Mouse (Mus musculus): ENCODE measurements around the gene Grin2b.

Gene Grin2b

GRCm38 (mm10) chr6:135817391-135817790 is 355.9 kb downstream of the Grin2b start:
- no peak for DNase-seq (ENCODE audit: low read depth in 2 of 2, low spot score in 2 of 2)

GRCm38 (mm10) chr6:135813755-135814154 is 359.6 kb downstream of the Grin2b start:
- no peak for DNase-seq (ENCODE audit: low read depth in 2 of 2, low spot score in 2 of 2)

- DNase-seq (ENCODE audit: low read depth in 2 of 2, low spot score in 2 of 2) = no peak
Observed at GRCm38 (mm10) chr6:135805436-135805835, 367.9 kb downstream of the Grin2b start.

GRCm38 (mm10) chr6:135799949-135800348 is 373.4 kb downstream of the Grin2b start:
- DNase-seq (ENCODE audit: low read depth in 2 of 2, low spot score in 2 of 2) = no peak

GRCm38 (mm10) chr6:135798202-135798992 is 374.9 kb downstream of the Grin2b start:
- no peak for DNase-seq (ENCODE audit: low read depth in 2 of 2, low spot score in 2 of 2)

GRCm38 (mm10) chr6:135797371-135798033 is 375.8 kb downstream of the Grin2b start:
- DNase-seq (ENCODE audit: low read depth in 2 of 2, low spot score in 2 of 2) = no peak

- DNase-seq (ENCODE audit: low read depth in 2 of 2, low spot score in 2 of 2) = no peak
Observed at GRCm38 (mm10) chr6:135796911-135797310, 376.4 kb downstream of the Grin2b start.

- DNase-seq (ENCODE audit: low read depth in 2 of 2, low spot score in 2 of 2) = no peak
Observed at GRCm38 (mm10) chr6:135791412-135791811, 381.9 kb downstream of the Grin2b start.

- no peak for DNase-seq (ENCODE audit: low read depth in 2 of 2, low spot score in 2 of 2)
Observed at GRCm38 (mm10) chr6:135789603-135790170, 383.6 kb downstream of the Grin2b start.

GRCm38 (mm10) chr6:135774670-135775069 is 398.6 kb downstream of the Grin2b start:
- no peak for DNase-seq (ENCODE audit: low read depth in 2 of 2, low spot score in 2 of 2)

- no peak for DNase-seq (ENCODE audit: low read depth in 2 of 2, low spot score in 2 of 2)
Observed at GRCm38 (mm10) chr6:135767572-135767971, 405.7 kb downstream of the Grin2b start.

GRCm38 (mm10) chr6:135758735-135759134 is 414.6 kb downstream of the Grin2b start:
- DNase-seq (ENCODE audit: low read depth in 2 of 2, low spot score in 2 of 2) = no peak

- DNase-seq (ENCODE audit: low read depth in 2 of 2, low spot score in 2 of 2) = no peak
Observed at GRCm38 (mm10) chr6:135756075-135756474, 417.2 kb downstream of the Grin2b start.

GRCm38 (mm10) chr6:135748412-135749076 is 424.8 kb downstream of the Grin2b start:
- no peak for DNase-seq (ENCODE audit: low read depth in 2 of 2, low spot score in 2 of 2)

GRCm38 (mm10) chr6:135745606-135746005 is 427.7 kb downstream of the Grin2b start:
- DNase-seq (ENCODE audit: low read depth in 2 of 2, low spot score in 2 of 2) = no peak

GRCm38 (mm10) chr6:135734227-135734732 is 439.0 kb downstream of the Grin2b start:
- DNase-seq (ENCODE audit: low read depth in 2 of 2, low spot score in 2 of 2) = no peak

GRCm38 (mm10) chr6:135727106-135727505 is 446.2 kb downstream of the Grin2b start:
- no peak for DNase-seq (ENCODE audit: low read depth in 2 of 2, low spot score in 2 of 2)

- no peak for DNase-seq (ENCODE audit: low read depth in 2 of 2, low spot score in 2 of 2)
Observed at GRCm38 (mm10) chr6:135721706-135722105, 451.6 kb downstream of the Grin2b start.

- DNase-seq (ENCODE audit: low read depth in 2 of 2, low spot score in 2 of 2) = no peak
Observed at GRCm38 (mm10) chr6:135714906-135715305, 458.4 kb downstream of the Grin2b start.

- DNase-seq (ENCODE audit: low read depth in 2 of 2, low spot score in 2 of 2) = no peak
Observed at GRCm38 (mm10) chr6:135714236-135714635, 459.1 kb downstream of the Grin2b start.

GRCm38 (mm10) chr6:135713716-135714115 is 459.6 kb downstream of the Grin2b start:
- DNase-seq (ENCODE audit: low read depth in 2 of 2, low spot score in 2 of 2) = no peak

Measured in CD8-positive naive resting alpha-beta T cell, adult 2 months (primary cell).